Mouse (Mus musculus) embryonic facial prominence, embryonic 14.5 days (tissue): ENCODE measurements around the gene Gm11397. TPM values are rescaled to one million over a fixed set of nuclear protein-coding genes. Genes with fewer than 3 reads are reported as not detected.
"Not testable (repeated sequence)": the region's sequence is repeated elsewhere in the genome, so short reads cannot be mapped to it uniquely, and the experiment has no call there.

Experiments
- ATAC-seq: fragments of 200-750 bp; cut with Nextera tagmentation; 2 replicates; pipeline ENCODE4 v1.8.0; 2017; ENCODE audit warnings: low read depth, moderate number of reproducible peaks, moderate TSS enrichment
- DNase-seq: peaks from one replicate; pipeline ENCODE4 v3.0.0-alpha.2; 2015; ENCODE audit warnings: low spot score
- H3K27ac ChIP-seq: fragments of 300-500 bp; sonication (generic); replicated peaks from 2 replicates; pipeline ENCODE4 v1.5.1; 2014; ENCODE audit warnings: low read depth, mild to moderate bottlenecking, low read length, moderate library complexity
- H3K27me3 ChIP-seq: fragments of 300-500 bp; sonication (generic); replicated peaks from 2 replicates; pipeline ENCODE4 v1.6.1; 2014; ENCODE audit warnings: low read length; ENCODE audit not compliant: control insufficient read depth, insufficient read depth
- H3K36me3 ChIP-seq: fragments of 300-500 bp; sonication (generic); 2 replicates; pipeline ENCODE4 v1.6.1; 2014; ENCODE audit warnings: low read length, mixed read lengths; ENCODE audit not compliant: control insufficient read depth, insufficient read depth
- H3K4me1 ChIP-seq: fragments of 300-500 bp; sonication (generic); 2 replicates; pipeline ENCODE4 v1.6.1; 2014; ENCODE audit warnings: antibody characterized with exemption, low read length; ENCODE audit not compliant: control insufficient read depth, insufficient read depth
- H3K4me2 ChIP-seq: fragments of 300-500 bp; sonication (generic); 2 replicates; pipeline ENCODE4 v1.6.1; 2014; ENCODE audit warnings: low read depth, mild to moderate bottlenecking, low read length, moderate library complexity, mixed read lengths
- H3K4me3 ChIP-seq: fragments of 300-500 bp; sonication (generic); 2 replicates; pipeline ENCODE4 v1.5.1; 2014; ENCODE audit warnings: low read depth, mild to moderate bottlenecking, low read length
- H3K9ac ChIP-seq: fragments of 300-500 bp; sonication (generic); 2 replicates; pipeline ENCODE4 v1.6.1; 2014; ENCODE audit warnings: low read depth, mild to moderate bottlenecking, low read length, moderate library complexity, mixed read lengths
- H3K9me3 ChIP-seq: fragments of 300-500 bp; sonication (generic); 2 replicates; pipeline ENCODE4 v1.6.1; 2016; ENCODE audit warnings: low read length; ENCODE audit not compliant: control insufficient read depth
- WGBS: fragments of 180-500 bp; shearing (Covaris S2); extraction: QIAGEN DNeasy Blood & Tissue Kit; methylation state at CpG from one replicate; pipeline ENCODE4 v1.1.7; 2014; 5-methylcytosine and 5-hydroxymethylcytosine counted together
- polyA plus RNA-seq: library from polyadenylated mRNA; unstranded; fragments of >200 nt; fragmentation: Nextera tagmentation; extraction: Ambion mirVana; gene quantifications from 2 replicates; pipeline ENCODE4 v1.2.1, GENCODE M21; 2014

The Gm11397 gene
- polyA plus RNA-seq, result not detected in 2 replicates

GRCm38 (mm10) chr13:33395461-33395860 is at the start of gene Gm11397:
TSS of gene Gm11397 (plus strand) at chr13:33395761.
- H3K9me3 ChIP-seq, H3K27me3 ChIP-seq, H3K4me2 ChIP-seq, H3K36me3 ChIP-seq, H3K4me1 ChIP-seq, H3K9ac ChIP-seq, ATAC-seq, H3K4me3 ChIP-seq, H3K27ac ChIP-seq, DNase-seq: not testable (repeated sequence)
- 79% methylated on average over 2 of the region's 2 CpGs for WGBS

- ATAC-seq, H3K36me3 ChIP-seq, H3K4me3 ChIP-seq, H3K4me1 ChIP-seq, H3K9me3 ChIP-seq, H3K27ac ChIP-seq, DNase-seq, H3K9ac ChIP-seq, H3K4me2 ChIP-seq, H3K27me3 ChIP-seq: not testable (repeated sequence)
- WGBS, result no CpG with 5 or more reads among the region's 1 CpGs
Measured at GRCm38 (mm10) chr13:33356666-33357065, 38.9 kb upstream of the Gm11397 start.

- H3K4me2 ChIP-seq, ATAC-seq, H3K36me3 ChIP-seq, H3K27me3 ChIP-seq, DNase-seq, H3K9me3 ChIP-seq, H3K27ac ChIP-seq, H3K4me3 ChIP-seq, H3K9ac ChIP-seq, H3K4me1 ChIP-seq: not testable (repeated sequence)
Measured at GRCm38 (mm10) chr13:33432714-33433113, 37.2 kb downstream of the Gm11397 start.

Other genes starting within 250 kb of the Gm11397 start
- gene Serpinb9c, start 236.0 kb upstream of the Gm11397 start, polyA plus RNA-seq, result not detected in 2 replicates
- not detected in 2 replicates for gene Serpinb9d, start 202.8 kb upstream of the Gm11397 start, polyA plus RNA-seq
- not detected in 2 replicates for gene Serpinb9e, start 146.1 kb upstream of the Gm11397 start, polyA plus RNA-seq
- not detected in 2 replicates for gene Serpinb9f, start 71.7 kb upstream of the Gm11397 start, polyA plus RNA-seq
- gene Serpinb9g, start 89.0 kb downstream of the Gm11397 start, polyA plus RNA-seq, result not detected in 2 replicates